Mouse (Mus musculus) bone marrow macrophage, adult 2 months (primary cell): ENCODE data around the gene Esrrg.

Experiments used
- CTCF ChIP-seq: IDR thresholded peaks from 2 replicates; pipeline ENCODE4 v1.5.1; 2012; ENCODE audit warnings: low read depth, mild to moderate bottlenecking, low read length, moderate library complexity
- POLR2A ChIP-seq: IDR thresholded peaks from 2 replicates; pipeline ENCODE4 v1.6.1; 2012; ENCODE audit warnings: mild to moderate bottlenecking, low read depth, low read length, borderline replicate concordance

- TF ChIP-seq CTCF, result no peak
- no peak for TF ChIP-seq POLR2A
Observed at GRCm38 (mm10) chr1:188155135-188155779, 546.7 kb downstream of the Esrrg start.
